Mouse (Mus musculus): ENCODE data around the gene Ipo8.

- no peak for TF ChIP-seq EP300 (IDR thresholded peaks at IDR 0.05; ENCODE audit: insufficient read depth, low read depth, low read length)
- no peak for TF ChIP-seq CTCF (IDR thresholded peaks at IDR 0.05)
- no peak for TF ChIP-seq POLR2A (IDR thresholded peaks at IDR 0.05; ENCODE audit: insufficient read depth, low read depth, low read length)
Observed at GRCm38 (mm10) chr6:148845629-148846028, 14.4 kb upstream of the Ipo8 start.
